In the genomic region with DNA sequence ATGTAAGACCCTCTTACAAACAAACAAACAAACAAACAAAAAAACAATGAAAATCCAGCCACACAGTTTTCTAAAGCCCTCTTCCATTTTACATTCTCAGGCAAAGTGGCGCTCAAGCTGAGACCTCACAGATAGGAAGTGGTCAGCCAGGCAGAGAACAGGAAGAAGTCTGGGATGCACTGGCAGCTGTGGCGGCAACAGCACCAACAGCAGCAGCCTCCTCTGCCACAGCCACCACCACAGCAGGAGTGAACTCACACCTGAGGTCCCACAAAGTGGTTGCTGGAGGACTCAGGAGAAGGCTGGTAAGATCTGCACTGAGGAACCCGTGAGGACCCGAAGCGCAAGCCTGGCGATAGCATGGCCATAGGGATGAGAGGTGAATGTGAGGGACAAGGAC, we compare ENCODE assay signal across 21 mouse cellular contexts.
A peak's percentile ranks its signal among the peaks of the same experiment; 100 is the strongest.
DNase-seq lines count a peak whose midpoint lies in the region; ATAC-seq lines count a peak whose summit lies in the region.
"Had no signal": no experiment of that assay in that cellular context is flagged by ENCODE, and none has a peak within 500 bp of the region (broad histone marks: within the 10 kb centered on the region; RNA-seq: fewer than 3 reads in every experiment).

No protein-coding gene starts in this region.

- 94% methylated on average over 6 of the region's 6 CpGs for WGBS in hindbrain, embryonic 14.5 days

- no peaks in the 10 kb centered on the region for H3K36me3 ChIP-seq in hindbrain, embryonic 14.5 days (replicated peaks; ENCODE audit: control insufficient read depth, insufficient read depth)
- H3K36me3 ChIP-seq: hindbrain, embryonic 13.5 days; limb, embryonic 13.5 days; liver, embryonic 13.5 days; midbrain, embryonic 13.5 days had no signal

- no peak overlapping the region for H3K27ac ChIP-seq in hindbrain, embryonic 14.5 days
- H3K27ac ChIP-seq: gastrocnemius, adult 2 months; hindbrain, embryonic 13.5 days; limb, embryonic 13.5 days; liver, embryonic 13.5 days; macrophage; midbrain, embryonic 13.5 days had no signal

- no peak overlapping the region for H3K4me3 ChIP-seq in hindbrain, embryonic 14.5 days (replicated peaks; ENCODE audit: low read length)
- H3K4me3 ChIP-seq: gastrocnemius, adult 2 months; hindbrain, embryonic 13.5 days; limb, embryonic 13.5 days; liver, embryonic 13.5 days; midbrain, embryonic 13.5 days had no signal

- ATAC-seq in hindbrain, embryonic 14.5 days (ENCODE audit: low FRiP score), result no peak
- ATAC-seq: intestine, postnatal 0 days; Patski had no signal

- H3K9ac ChIP-seq in hindbrain, embryonic 14.5 days, result no peak overlapping the region
- H3K9ac ChIP-seq: hindbrain, embryonic 13.5 days; limb, embryonic 13.5 days; liver, embryonic 13.5 days; midbrain, embryonic 13.5 days had no signal

- intact Hi-C loops in gastrocnemius, postnatal 36 days (cut with DNase I), result no loop called here

- H3K9me3 ChIP-seq in hindbrain, embryonic 14.5 days (ENCODE audit: control insufficient read depth, low read length), result no peaks in the 10 kb centered on the region
- H3K9me3 ChIP-seq: hindbrain, embryonic 13.5 days; limb, embryonic 13.5 days; liver, embryonic 13.5 days; midbrain, embryonic 13.5 days had no signal

- DNase-seq in 416B (ENCODE audit: low read depth), result peak; percentile 76
- peak; percentile 14 to 21 for DNase-seq in CD8-positive naive resting alpha-beta T cell, adult 2 months (ENCODE audit: low read depth in 2 of 2, low spot score in 2 of 2)
- DNase-seq in induced T-regulatory cell, adult 2 months (ENCODE audit: low read depth), result peak; percentile 67
- DNase-seq in thymus, postnatal 10 days (ENCODE audit: low spot score in 2 of 2), result peak; percentile 19 to 27
- no peak for DNase-seq in gastrocnemius, postnatal 36 days
- DNase-seq in hindbrain, embryonic 14.5 days (ENCODE audit: low spot score), result no peak
- no peak for DNase-seq in urinary bladder, adult 2 months (ENCODE audit: low spot score)
- DNase-seq: adrenal gland, postnatal 14 days; B cell, adult 2 months; cerebellum, adult 11 months; cerebellum, postnatal 10 days; embryo, embryonic 11 days; gastrocnemius, adult 2 months; heart, postnatal 14 days; liver, embryonic 13.5 days had no signal

- no peaks in the 10 kb centered on the region for H3K27me3 ChIP-seq in hindbrain, embryonic 14.5 days (ENCODE audit: control insufficient read depth, insufficient read depth, low read length)
- H3K27me3 ChIP-seq: hindbrain, embryonic 13.5 days; limb, embryonic 13.5 days; liver, embryonic 13.5 days; midbrain, embryonic 13.5 days had no signal

- H3K4me2 ChIP-seq in hindbrain, embryonic 14.5 days (replicated peaks), result no peak overlapping the region
- H3K4me2 ChIP-seq: hindbrain, embryonic 13.5 days; limb, embryonic 13.5 days; liver, embryonic 13.5 days; midbrain, embryonic 13.5 days had no signal

- H3K4me1 ChIP-seq in hindbrain, embryonic 14.5 days (replicated peaks; ENCODE audit: control insufficient read depth, insufficient read depth, low read length), result no peaks in the 10 kb centered on the region
- H3K4me1 ChIP-seq: liver, embryonic 13.5 days had no signal

Comparison
In these comparisons a context has a peak if more than half of its experiments do, and no peak if none do; other contexts are left out.
1. DNase-seq: peak in 416B (single experiment), CD8-positive naive resting alpha-beta T cell, adult 2 months (2 of 2), induced T-regulatory cell, adult 2 months (single experiment) and thymus, postnatal 10 days (2 of 2); none in gastrocnemius, postnatal 36 days (0 of 2), hindbrain, embryonic 14.5 days (single experiment) and urinary bladder, adult 2 months (single experiment).